Mouse (Mus musculus) heart, postnatal 36 days (tissue): ENCODE results near the gene Cdkn1a. TPM values are rescaled to one million over a fixed set of nuclear protein-coding genes. Genes with fewer than 3 reads are reported as not detected.
"Not testable (repeated sequence)": the region's sequence is repeated elsewhere in the genome, so short reads cannot be mapped to it uniquely, and the experiment has no call there.

Experiments
- DNase-seq, 2 experiments: peaks; one replicate each; pipeline ENCODE4 v3.0.0; 2021 to 2022
- intact Hi-C: fragments of 180-260 bp; cut with DNase I; formaldehyde crosslinking; loops from one replicate; pipeline ENCODE4 v1.15.1; 2025
- total RNA-seq, 2 experiments: library from RNA; stranded (reverse); gene quantifications; 2 replicates each; pipeline ENCODE4 v1.2.3; 2021

Gene Cdkn1a
- total RNA-seq, 2 experiments from 2014 or later = 40.8 to 83.9 TPM

GRCm38 (mm10) chr17:29057361-29057890, 33.4 kb upstream of the Cdkn1a start:
- no peak for DNase-seq
- intact Hi-C loops = no loop called here

- intact Hi-C loops = no loop called here
- DNase-seq = no peak
These were observed 32.8 kb upstream of the Cdkn1a start for GRCm38 (mm10) chr17:29057961-29058360.

GRCm38 (mm10) chr17:29058487-29058886, 32.3 kb upstream of the Cdkn1a start:
- intact Hi-C loops = no loop called here
- no peak for DNase-seq

GRCm38 (mm10) chr17:29059581-29059980, 31.2 kb upstream of the Cdkn1a start:
- intact Hi-C loops = no loop called here
- no peak for DNase-seq

- intact Hi-C loops = loop anchor here (2.0 kb wide), 1 partner anchor 16 kb away; no protein-coding TSS in a partner anchor
- no peak for DNase-seq
These were observed 29.8 kb upstream of the Cdkn1a start for GRCm38 (mm10) chr17:29060946-29061345.

- intact Hi-C loops = no loop called here
- peak in 1 of 2 experiments; percentile 60 for DNase-seq
These were observed 28.4 kb upstream of the Cdkn1a start for GRCm38 (mm10) chr17:29062119-29063035.

GRCm38 (mm10) chr17:29063121-29063987, 27.4 kb upstream of the Cdkn1a start:
- no peak for DNase-seq
- intact Hi-C loops = no loop called here

GRCm38 (mm10) chr17:29063988-29064285, 26.8 kb upstream of the Cdkn1a start:
- intact Hi-C loops = no loop called here
- DNase-seq = no peak

- no peak for DNase-seq
- intact Hi-C loops = no loop called here
These were observed 25.4 kb upstream of the Cdkn1a start for GRCm38 (mm10) chr17:29065245-29065940.

GRCm38 (mm10) chr17:29065971-29066370, 24.8 kb upstream of the Cdkn1a start:
- DNase-seq = no peak
- intact Hi-C loops = no loop called here

GRCm38 (mm10) chr17:29067416-29067815, 23.4 kb upstream of the Cdkn1a start:
- intact Hi-C loops, DNase-seq: not testable (repeated sequence)

GRCm38 (mm10) chr17:29067847-29068246, 22.9 kb upstream of the Cdkn1a start:
- DNase-seq = no peak

GRCm38 (mm10) chr17:29069063-29069462, 21.7 kb upstream of the Cdkn1a start:
- no peak for DNase-seq
- intact Hi-C loops = no loop called here

More at GRCm38 (mm10) chr17:29067847-29068246, 22.9 kb upstream of the Cdkn1a start:
- intact Hi-C loops = no loop called here

- no peak for DNase-seq
These were observed 19.0 kb upstream of the Cdkn1a start for GRCm38 (mm10) chr17:29071820-29072219.

GRCm38 (mm10) chr17:29072701-29073307, 18.0 kb upstream of the Cdkn1a start:
- intact Hi-C loops = loop anchor here (2.0 kb wide), 1 partner anchor 20 kb away; no protein-coding TSS in a partner anchor
- no peak for DNase-seq

More at GRCm38 (mm10) chr17:29071820-29072219, 19.0 kb upstream of the Cdkn1a start:
- intact Hi-C loops = loop anchor here (2.0 kb wide), 1 partner anchor 19 kb away; no protein-coding TSS in a partner anchor

GRCm38 (mm10) chr17:29073313-29073712, 17.5 kb upstream of the Cdkn1a start:
- intact Hi-C loops = loop anchor here (2.0 kb wide), 1 partner anchor 21 kb away; no protein-coding TSS in a partner anchor
- DNase-seq = no peak

GRCm38 (mm10) chr17:29074085-29074484, 16.7 kb upstream of the Cdkn1a start:
- no peak for DNase-seq
- intact Hi-C loops = no loop called here

- DNase-seq = no peak
- intact Hi-C loops = loop anchor here (2.0 kb wide), 1 partner anchor 15 kb away; no protein-coding TSS in a partner anchor
These were observed 14.5 kb upstream of the Cdkn1a start for GRCm38 (mm10) chr17:29076235-29076634.

GRCm38 (mm10) chr17:29077786-29078509, 12.8 kb upstream of the Cdkn1a start:
- intact Hi-C loops = loop anchor here (2.0 kb wide), 1 partner anchor 17 kb away; no protein-coding TSS in a partner anchor
- peak; percentile 50 to 53 for DNase-seq
